Mouse (Mus musculus): ENCODE results near the gene Dock6. TPM values are rescaled to one million over a fixed set of nuclear protein-coding genes. Genes with fewer than 3 reads are reported as not detected.
"Not testable (repeated sequence)": the region's sequence is repeated elsewhere in the genome, so short reads cannot be mapped to it uniquely, and the experiment has no call there.

Dock6 gene
- polyA plus RNA-seq (2017; shearing (Covaris generic)) = 1 to 10 TPM in 1 of 2 experiments, under 1 TPM in 1; 0.61 to 1.4 TPM

- ATAC-seq = peak; percentile 88
Measured at GRCm38 (mm10) chr9:21852128-21853091, at the start of gene Dock6. Gene Dock6, minus strand, starts transcription at chr9:21852635.

GRCm38 (mm10) chr9:21901223-21901820 is 48.9 kb upstream of the Dock6 start:
- peak; percentile 99 for ATAC-seq

GRCm38 (mm10) chr9:21889229-21889628 is 36.8 kb upstream of the Dock6 start:
- ATAC-seq = no peak

GRCm38 (mm10) chr9:21876601-21877000 is 24.2 kb upstream of the Dock6 start:
- ATAC-seq = no peak

GRCm38 (mm10) chr9:21872204-21872603 is 19.8 kb upstream of the Dock6 start:
- ATAC-seq = no peak

- ATAC-seq = no peak
Measured at GRCm38 (mm10) chr9:21870879-21871524, 18.6 kb upstream of the Dock6 start.

GRCm38 (mm10) chr9:21869290-21869689 is 16.9 kb upstream of the Dock6 start:
- ATAC-seq = not testable (repeated sequence)

GRCm38 (mm10) chr9:21867726-21868125 is 15.3 kb upstream of the Dock6 start:
- ATAC-seq = no peak

- no peak for ATAC-seq
Measured at GRCm38 (mm10) chr9:21866641-21867040, 14.2 kb upstream of the Dock6 start.

- no peak for ATAC-seq
Measured at GRCm38 (mm10) chr9:21865673-21866398, 13.4 kb upstream of the Dock6 start.

- ATAC-seq = no peak
Measured at GRCm38 (mm10) chr9:21862181-21862580, 9.7 kb upstream of the Dock6 start.

GRCm38 (mm10) chr9:21860349-21860748 is 7.9 kb upstream of the Dock6 start:
- ATAC-seq = not testable (repeated sequence)

GRCm38 (mm10) chr9:21859606-21860005 is 7.2 kb upstream of the Dock6 start:
- ATAC-seq = no peak

GRCm38 (mm10) chr9:21858084-21858483 is 5.6 kb upstream of the Dock6 start:
- no peak for ATAC-seq

GRCm38 (mm10) chr9:21857501-21857900 is 5.1 kb upstream of the Dock6 start:
- no peak for ATAC-seq

GRCm38 (mm10) chr9:21854894-21855293 is 2.5 kb upstream of the Dock6 start:
- ATAC-seq = no peak

GRCm38 (mm10) chr9:21853961-21854360 is 1.5 kb upstream of the Dock6 start:
- ATAC-seq = peak; percentile 47

GRCm38 (mm10) chr9:21851084-21851483 is 1.4 kb downstream of the Dock6 start:
- no peak for ATAC-seq

- no peak for ATAC-seq
Measured at GRCm38 (mm10) chr9:21849691-21850677, 2.5 kb downstream of the Dock6 start.

- no peak for ATAC-seq
Measured at GRCm38 (mm10) chr9:21847926-21848325, 4.5 kb downstream of the Dock6 start.

GRCm38 (mm10) chr9:21847425-21847824 is 5.0 kb downstream of the Dock6 start:
- no peak for ATAC-seq

Data from CD4-positive, CD25-positive, alpha-beta regulatory T cell, adult 4 months (primary cell).